Comparison of ENCODE assay signal across 8 mouse cellular contexts in the genomic region with DNA sequence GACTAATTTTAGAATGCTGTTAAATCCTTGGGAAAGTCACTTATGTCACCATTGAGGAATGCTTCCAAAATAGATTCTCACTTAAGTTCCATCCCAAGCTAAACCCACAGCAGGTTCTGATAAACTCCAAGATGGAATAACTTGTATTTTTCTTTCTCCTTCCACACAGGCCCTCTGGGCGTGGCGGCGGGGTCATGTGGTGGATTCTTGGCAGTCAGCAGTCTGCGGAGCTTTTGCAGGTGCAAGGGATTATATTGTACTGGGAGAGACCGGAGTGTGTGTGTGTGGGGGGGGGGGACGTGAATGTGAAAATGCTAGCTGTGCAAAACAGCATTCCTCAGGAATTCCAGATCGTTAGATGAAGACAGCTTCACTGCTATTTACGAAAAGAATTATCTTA.
DNase-seq lines count a peak whose midpoint lies in the region; ATAC-seq and TF ChIP-seq lines count a peak whose summit lies in the region.

No protein-coding gene starts in this region.

- no peaks in the 10 kb centered on the region for H3K27me3 ChIP-seq in heart, embryonic 10.5 days (ENCODE audit: insufficient read depth, poor library complexity, severe bottlenecking)
- no peaks in the 10 kb centered on the region for H3K27me3 ChIP-seq in limb, embryonic 13.5 days
- no peaks in the 10 kb centered on the region for H3K27me3 ChIP-seq in lung, postnatal 0 days (replicated peaks; ENCODE audit: insufficient read depth, low read length)

- no peak for TF ChIP-seq CTCF in lung, postnatal 0 days (IDR thresholded peaks at IDR 0.05)

- TF ChIP-seq EP300 in lung, postnatal 0 days (IDR thresholded peaks at IDR 0.05): no peak

- DNase-seq in frontal cortex, postnatal 25 days (ENCODE audit: low spot score in 2 of 2): no peak
- peak; percentile 61 for DNase-seq in embryo, embryonic 10.5 days (ENCODE audit: low spot score)
- peak; percentile 84 for DNase-seq in heart, embryonic 10.5 days (ENCODE audit: low spot score)
- DNase-seq in ovary, adult 18-20 months (ENCODE audit: low spot score): no peak
- DNase-seq in left cerebral cortex, adult 9 months (ENCODE audit: low spot score in 2 of 2): no peak
- DNase-seq in lung, postnatal 0 days (ENCODE audit: low spot score): no peak

- H3K9me3 ChIP-seq in heart, embryonic 10.5 days: no peaks in the 10 kb centered on the region
- no peaks in the 10 kb centered on the region; the same call in 1 of the 2 replicates for H3K9me3 ChIP-seq in limb, embryonic 13.5 days
- H3K9me3 ChIP-seq in lung, postnatal 0 days (ENCODE audit: low read length): no peaks in the 10 kb centered on the region

- H3K27ac ChIP-seq in heart, embryonic 10.5 days: peak overlapping the region; percentile 81; the same call in 1 of the 2 replicates
- H3K27ac ChIP-seq in limb, embryonic 13.5 days: peak overlapping the region; percentile 45; the same call in 1 of the 2 replicates
- no peak overlapping the region for H3K27ac ChIP-seq in lung, postnatal 0 days (ENCODE audit: low read length)

- peak; percentile 71 for ATAC-seq in frontal cortex, adult (ENCODE audit: low TSS enrichment)
- peak; percentile 92 for ATAC-seq in limb, embryonic 13.5 days (ENCODE audit: low FRiP score, low read depth)
- ATAC-seq in lung, postnatal 0 days: no peak

- no peaks in the 10 kb centered on the region for H3K36me3 ChIP-seq in heart, embryonic 10.5 days
- no peaks in the 10 kb centered on the region for H3K36me3 ChIP-seq in limb, embryonic 13.5 days
- no peaks in the 10 kb centered on the region for H3K36me3 ChIP-seq in lung, postnatal 0 days (ENCODE audit: insufficient read depth, low read length)

- H3K4me1 ChIP-seq in heart, embryonic 10.5 days: peaks cover 57% of the 10 kb centered on the region
- H3K4me1 ChIP-seq in limb, embryonic 13.5 days: peaks cover 48% of the 10 kb centered on the region
- H3K4me1 ChIP-seq in lung, postnatal 0 days (ENCODE audit: insufficient read depth, low read depth, low read length): no peaks in the 10 kb centered on the region

- peak overlapping the region; percentile 35; the same call in 1 of the 2 replicates for H3K4me3 ChIP-seq in heart, embryonic 10.5 days
- no peak overlapping the region for H3K4me3 ChIP-seq in limb, embryonic 13.5 days
- no peak overlapping the region for H3K4me3 ChIP-seq in lung, postnatal 0 days (ENCODE audit: low read depth, low read length)

- no peak overlapping the region for H3K9ac ChIP-seq in limb, embryonic 13.5 days
- H3K9ac ChIP-seq in lung, postnatal 0 days (replicated peaks; ENCODE audit: low read depth): no peak overlapping the region

- H3K4me2 ChIP-seq in limb, embryonic 13.5 days (replicated peaks): peak overlapping the region; percentile 29
- no peak overlapping the region for H3K4me2 ChIP-seq in lung, postnatal 0 days (replicated peaks; ENCODE audit: low read depth, low read length)

- WGBS in heart, embryonic 10.5 days: 19% methylated on average over 8 of the region's 8 CpGs
- 9% methylated on average over 8 of the region's 8 CpGs for WGBS in limb, embryonic 13.5 days
- WGBS in lung, postnatal 0 days: 27% methylated on average over 8 of the region's 8 CpGs

Comparison
In these comparisons a context has a peak if more than half of its experiments do, and no peak if none do; other contexts are left out.
1. DNase-seq: peak in embryo, embryonic 10.5 days (single experiment) and heart, embryonic 10.5 days (single experiment); none in frontal cortex, postnatal 25 days (0 of 2), ovary, adult 18-20 months (single experiment), left cerebral cortex, adult 9 months (0 of 2) and lung, postnatal 0 days (single experiment).